Mouse (Mus musculus): ENCODE measurements around the gene Gm42906. TPM values are rescaled to one million over a fixed set of nuclear protein-coding genes. Genes with fewer than 3 reads are reported as not detected.

The Gm42906 gene
- polyA plus RNA-seq, 1 experiment: not detected

DNA sequence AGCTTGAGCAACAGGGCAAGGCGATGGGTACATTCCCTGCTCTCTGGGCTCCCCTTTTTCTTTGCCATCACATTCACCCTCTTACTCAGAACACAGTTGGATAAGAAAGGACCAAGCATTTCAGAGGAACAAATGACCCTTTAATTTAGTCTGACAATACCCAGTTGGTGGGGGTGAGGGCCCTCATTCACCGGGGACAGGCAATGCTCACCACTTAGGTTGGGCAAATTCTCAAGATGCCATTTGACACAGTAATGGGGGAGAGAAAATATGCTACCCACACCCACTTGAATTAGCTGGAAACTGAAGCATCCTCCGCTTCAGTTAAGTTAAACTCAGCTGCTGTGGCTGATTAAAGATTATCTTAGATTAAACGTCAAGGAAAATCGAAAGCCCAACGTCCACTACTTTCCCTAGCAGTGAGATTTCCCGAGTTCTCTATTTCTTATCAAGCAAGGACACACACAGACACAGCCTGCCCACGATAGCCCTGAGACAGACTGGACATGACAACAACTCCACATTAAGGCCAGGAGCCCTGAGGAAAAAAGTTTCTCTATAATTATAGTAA, 242.6 kb downstream of the Gm42906 start:
- TF ChIP-seq POLR2A (IDR thresholded peaks at IDR 0.05; ENCODE audit: insufficient read depth, low read length) (no peak), EP300 (IDR thresholded peaks at IDR 0.05; ENCODE audit: insufficient read depth, low read depth, low read length) (no peak), CTCF (IDR thresholded peaks at IDR 0.05; ENCODE audit: low read depth, low read length) (no peak)
- no peaks in the 10 kb centered on the region for H3K27me3 ChIP-seq (ENCODE audit: control insufficient read depth, insufficient read depth, low read length, poor library complexity, severe bottlenecking)

DNA sequence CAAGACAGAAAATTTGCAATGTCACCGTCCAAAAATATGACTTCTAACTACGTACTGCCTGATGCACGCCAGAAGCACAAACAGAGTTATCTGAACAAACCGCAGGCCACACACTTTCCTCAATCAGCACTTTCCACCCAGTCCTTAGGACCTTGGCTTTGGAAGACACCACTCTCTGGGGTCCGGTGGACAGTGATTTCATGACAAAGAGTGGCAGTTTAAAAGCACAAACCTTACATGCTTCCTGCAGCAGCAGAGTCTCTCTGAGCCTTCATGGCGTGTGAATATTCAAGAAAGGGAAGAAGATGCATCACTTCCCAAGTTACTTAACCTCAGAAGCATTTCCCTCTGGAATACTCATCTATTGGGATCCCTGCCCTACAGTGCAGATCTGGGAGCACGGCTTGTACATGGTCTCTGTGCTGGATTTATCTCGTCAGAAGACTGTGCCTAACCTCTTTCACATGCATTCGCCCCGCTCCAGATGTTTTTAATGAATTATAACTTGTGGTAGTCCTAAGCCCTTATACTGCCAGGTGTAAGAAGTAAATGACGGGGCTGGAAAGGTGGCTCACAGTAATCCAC, 244.2 kb downstream of the Gm42906 start:
- no peaks in the 10 kb centered on the region for H3K27me3 ChIP-seq (ENCODE audit: control insufficient read depth, insufficient read depth, low read length, poor library complexity, severe bottlenecking)
- H3K4me1 ChIP-seq (ENCODE audit: control insufficient read depth, insufficient read depth, low read length): no peaks in the 10 kb centered on the region
- no peak overlapping the region for H3K4me3 ChIP-seq (ENCODE audit: low read depth, low read length)
- TF ChIP-seq CTCF (IDR thresholded peaks at IDR 0.05; ENCODE audit: low read depth, low read length): no peak
- TF ChIP-seq EP300 (IDR thresholded peaks at IDR 0.05; ENCODE audit: insufficient read depth, low read depth, low read length): no peak
- TF ChIP-seq POLR2A (IDR thresholded peaks at IDR 0.05; ENCODE audit: insufficient read depth, low read length): no peak
- H3K36me3 ChIP-seq (ENCODE audit: control insufficient read depth, insufficient read depth, low read length, poor library complexity, severe bottlenecking): no peaks in the 10 kb centered on the region
- H3K9ac ChIP-seq (ENCODE audit: low read depth, poor library complexity, severe bottlenecking): no peak overlapping the region
- H3K27ac ChIP-seq (ENCODE audit: insufficient read depth, low read length): no peak overlapping the region
- no peaks in the 10 kb centered on the region for H3K9me3 ChIP-seq (replicated peaks; ENCODE audit: control insufficient read depth, insufficient read depth, low read length, poor library complexity, severe bottlenecking)

More for the DNA sequence above, 242.6 kb downstream of the Gm42906 start:
- Histone ChIP-seq H3K27ac (ENCODE audit: insufficient read depth, low read length) (no peak overlapping the region), H3K4me3 (ENCODE audit: low read depth, low read length) (no peak overlapping the region), H3K4me1 (ENCODE audit: control insufficient read depth, insufficient read depth, low read length) (no peaks in the 10 kb centered on the region), H3K9me3 (replicated peaks; ENCODE audit: control insufficient read depth, insufficient read depth, low read length, poor library complexity, severe bottlenecking) (no peaks in the 10 kb centered on the region), H3K9ac (ENCODE audit: low read depth, poor library complexity, severe bottlenecking) (no peak overlapping the region), H3K36me3 (ENCODE audit: control insufficient read depth, insufficient read depth, low read length, poor library complexity, severe bottlenecking) (no peaks in the 10 kb centered on the region)

DNA sequence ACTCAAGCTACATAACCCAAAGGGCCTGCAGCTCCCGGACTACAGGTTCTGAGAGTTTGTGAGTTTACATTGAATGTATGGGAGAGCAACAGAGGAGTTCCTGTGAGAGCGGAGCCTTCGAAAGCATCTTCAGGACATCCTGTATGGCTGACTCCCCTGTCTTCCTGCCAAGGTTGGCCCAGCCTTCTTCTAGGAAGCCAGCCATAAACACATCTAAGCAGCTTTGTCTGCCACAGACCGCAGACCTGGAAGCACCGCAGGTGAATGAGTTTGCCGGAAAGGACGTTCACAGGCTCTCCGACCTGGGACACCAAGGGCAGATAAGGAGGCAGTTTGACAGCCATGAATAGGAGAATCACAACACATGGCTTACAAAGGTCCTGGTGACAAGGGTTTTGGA, 246.7 kb downstream of the Gm42906 start:
- Histone ChIP-seq H3K9ac (ENCODE audit: low read depth, poor library complexity, severe bottlenecking) (no peak overlapping the region), H3K4me1 (ENCODE audit: control insufficient read depth, insufficient read depth, low read length) (no peaks in the 10 kb centered on the region), H3K27me3 (ENCODE audit: control insufficient read depth, insufficient read depth, low read length, poor library complexity, severe bottlenecking) (no peaks in the 10 kb centered on the region), H3K27ac (ENCODE audit: insufficient read depth, low read length) (no peak overlapping the region), H3K36me3 (ENCODE audit: control insufficient read depth, insufficient read depth, low read length, poor library complexity, severe bottlenecking) (no peaks in the 10 kb centered on the region), H3K9me3 (replicated peaks; ENCODE audit: control insufficient read depth, insufficient read depth, low read length, poor library complexity, severe bottlenecking) (no peaks in the 10 kb centered on the region), H3K4me3 (ENCODE audit: low read depth, low read length) (no peak overlapping the region)
- TF ChIP-seq POLR2A (IDR thresholded peaks at IDR 0.05; ENCODE audit: insufficient read depth, low read length) (no peak), EP300 (IDR thresholded peaks at IDR 0.05; ENCODE audit: insufficient read depth, low read depth, low read length) (no peak), CTCF (IDR thresholded peaks at IDR 0.05; ENCODE audit: low read depth, low read length) (no peak)

DNA sequence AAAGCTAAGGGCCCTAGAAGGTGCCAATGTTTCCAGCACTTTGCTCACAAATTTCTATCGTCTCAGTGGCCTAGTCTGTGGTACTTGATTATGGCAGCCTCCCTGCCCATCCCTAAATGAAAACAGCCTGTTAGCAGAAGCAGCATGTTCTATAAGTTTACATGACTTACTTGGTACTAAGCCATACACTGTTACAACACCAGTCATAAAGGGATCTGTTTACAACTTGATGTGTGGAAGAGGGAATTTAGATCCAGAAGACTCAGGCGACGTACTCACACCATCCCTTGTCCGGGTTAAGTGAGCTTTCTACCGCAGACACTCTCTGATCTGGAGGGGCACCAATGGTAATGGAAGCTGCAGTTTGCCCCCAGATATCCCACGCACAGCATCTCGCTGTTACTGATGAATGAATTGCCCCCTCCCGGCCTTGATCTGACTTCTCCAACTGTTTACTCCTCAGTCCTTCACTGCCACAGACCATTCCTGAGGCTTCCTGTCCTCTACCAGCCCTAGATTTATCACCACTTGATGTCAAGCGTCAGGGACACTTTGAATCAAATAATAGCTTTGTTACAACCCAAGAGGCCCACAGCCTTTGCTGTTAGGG, 247.7 kb downstream of the Gm42906 start:
- H3K9me3 ChIP-seq (replicated peaks; ENCODE audit: control insufficient read depth, insufficient read depth, low read length, poor library complexity, severe bottlenecking): no peaks in the 10 kb centered on the region

DNA sequence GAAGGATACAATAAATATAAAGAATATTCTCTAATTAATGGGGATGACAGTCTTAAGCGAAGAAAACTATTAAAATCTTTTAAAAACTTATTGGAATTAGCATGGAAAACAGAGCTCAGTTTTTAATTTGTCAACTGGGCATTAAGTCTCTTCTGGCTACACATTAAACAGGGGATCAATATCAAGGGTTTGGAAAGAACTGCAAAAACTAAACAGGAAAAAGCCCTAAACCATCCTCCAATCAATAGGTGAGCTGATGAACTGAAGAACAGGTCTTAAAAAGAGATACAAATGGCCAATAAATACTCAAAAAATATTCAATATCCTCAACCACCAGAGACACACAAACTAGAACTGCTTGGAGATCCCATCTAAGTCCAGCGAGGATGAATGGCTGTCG, 250.8 kb downstream of the Gm42906 start:
- Histone ChIP-seq H3K27ac (ENCODE audit: insufficient read depth, low read length) (no peak overlapping the region), H3K4me3 (ENCODE audit: low read depth, low read length) (no peak overlapping the region), H3K9ac (ENCODE audit: low read depth, poor library complexity, severe bottlenecking) (no peak overlapping the region), H3K27me3 (ENCODE audit: control insufficient read depth, insufficient read depth, low read length, poor library complexity, severe bottlenecking) (no peaks in the 10 kb centered on the region), H3K9me3 (replicated peaks; ENCODE audit: control insufficient read depth, insufficient read depth, low read length, poor library complexity, severe bottlenecking) (no peaks in the 10 kb centered on the region), H3K4me1 (ENCODE audit: control insufficient read depth, insufficient read depth, low read length) (no peaks in the 10 kb centered on the region), H3K36me3 (ENCODE audit: control insufficient read depth, insufficient read depth, low read length, poor library complexity, severe bottlenecking) (no peaks in the 10 kb centered on the region)
- TF ChIP-seq EP300 (IDR thresholded peaks at IDR 0.05; ENCODE audit: insufficient read depth, low read depth, low read length) (no peak), POLR2A (IDR thresholded peaks at IDR 0.05; ENCODE audit: insufficient read depth, low read length) (no peak), CTCF (IDR thresholded peaks at IDR 0.05; ENCODE audit: low read depth, low read length) (no peak)

More for the DNA sequence above, 247.7 kb downstream of the Gm42906 start:
- Histone ChIP-seq H3K4me3 (ENCODE audit: low read depth, low read length) (no peak overlapping the region), H3K4me1 (ENCODE audit: control insufficient read depth, insufficient read depth, low read length) (no peaks in the 10 kb centered on the region), H3K27ac (ENCODE audit: insufficient read depth, low read length) (no peak overlapping the region), H3K27me3 (ENCODE audit: control insufficient read depth, insufficient read depth, low read length, poor library complexity, severe bottlenecking) (no peaks in the 10 kb centered on the region), H3K9ac (ENCODE audit: low read depth, poor library complexity, severe bottlenecking) (no peak overlapping the region), H3K36me3 (ENCODE audit: control insufficient read depth, insufficient read depth, low read length, poor library complexity, severe bottlenecking) (no peaks in the 10 kb centered on the region)
- no peak for TF ChIP-seq CTCF (IDR thresholded peaks at IDR 0.05; ENCODE audit: low read depth, low read length)

DNA sequence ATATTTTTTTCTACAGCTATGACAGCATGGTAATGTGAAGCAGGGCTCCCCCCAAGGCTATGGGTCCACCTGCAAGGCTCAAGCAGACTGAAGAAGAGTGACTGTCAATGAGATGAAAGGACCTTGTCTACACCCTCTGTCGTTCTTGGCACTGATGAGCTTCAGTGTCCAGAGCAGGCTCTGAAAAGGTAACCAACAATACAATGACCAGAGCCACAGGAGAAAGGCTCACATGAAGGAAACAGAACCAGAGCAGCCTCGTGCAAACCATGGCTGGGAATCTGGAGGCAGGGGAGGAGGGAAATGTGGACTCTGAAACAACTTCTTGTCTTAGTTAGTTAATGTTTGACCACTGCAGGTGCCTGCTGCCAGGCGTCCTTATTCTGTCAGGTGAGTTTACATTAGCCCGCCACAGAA, 252.1 kb downstream of the Gm42906 start:
- no peak overlapping the region for H3K27ac ChIP-seq (ENCODE audit: insufficient read depth, low read length)
- no peak for TF ChIP-seq POLR2A (IDR thresholded peaks at IDR 0.05; ENCODE audit: insufficient read depth, low read length)
- TF ChIP-seq EP300 (IDR thresholded peaks at IDR 0.05; ENCODE audit: insufficient read depth, low read depth, low read length): no peak
- TF ChIP-seq CTCF (IDR thresholded peaks at IDR 0.05; ENCODE audit: low read depth, low read length): no peak
- no peaks in the 10 kb centered on the region for H3K9me3 ChIP-seq (replicated peaks; ENCODE audit: control insufficient read depth, insufficient read depth, low read length, poor library complexity, severe bottlenecking)
- no peak overlapping the region for H3K9ac ChIP-seq (ENCODE audit: low read depth, poor library complexity, severe bottlenecking)
- no peaks in the 10 kb centered on the region for H3K4me1 ChIP-seq (ENCODE audit: control insufficient read depth, insufficient read depth, low read length)
- no peak overlapping the region for H3K4me3 ChIP-seq (ENCODE audit: low read depth, low read length)
- H3K36me3 ChIP-seq (ENCODE audit: control insufficient read depth, insufficient read depth, low read length, poor library complexity, severe bottlenecking): no peaks in the 10 kb centered on the region
- H3K27me3 ChIP-seq (ENCODE audit: control insufficient read depth, insufficient read depth, low read length, poor library complexity, severe bottlenecking): no peaks in the 10 kb centered on the region
